Mouse (Mus musculus) midbrain, embryonic 13.5 days (tissue): ENCODE measurements around the gene Zfp112. TPM values are rescaled to one million over a fixed set of nuclear protein-coding genes. Genes with fewer than 3 reads are reported as not detected.
A peak's percentile ranks its signal among the peaks of the same experiment; 100 is the strongest.
"Not testable (repeated sequence)": the region's sequence is repeated elsewhere in the genome, so short reads cannot be mapped to it uniquely, and the experiment has no call there.

Source experiments
- ATAC-seq: fragments of 200-750 bp; cut with Nextera tagmentation; 2 replicates; pipeline ENCODE4 v1.8.0; 2017; ENCODE audit warnings: mild to moderate bottlenecking, moderate TSS enrichment, moderate library complexity
- H3K27ac ChIP-seq: fragments of 300-500 bp; sonication (generic); 2 replicates; pipeline ENCODE4 v1.5.1; 2015; ENCODE audit warnings: inconsistent platforms, mild to moderate bottlenecking, moderate library complexity
- H3K27me3 ChIP-seq: fragments of 300-500 bp; sonication (generic); 2 replicates; pipeline ENCODE4 v1.6.1; 2015; ENCODE audit warnings: mild to moderate bottlenecking, inconsistent platforms
- H3K36me3 ChIP-seq: fragments of 300-500 bp; sonication (generic); 2 replicates; pipeline ENCODE4 v1.6.1; 2015; ENCODE audit warnings: mild to moderate bottlenecking, inconsistent platforms
- H3K4me1 ChIP-seq: fragments of 300-500 bp; sonication (generic); replicated peaks from 2 replicates; pipeline ENCODE4 v1.6.1; 2015; ENCODE audit warnings: inconsistent platforms
- H3K4me2 ChIP-seq: fragments of 300-500 bp; sonication (generic); replicated peaks from 2 replicates; pipeline ENCODE4 v1.6.1; 2015; ENCODE audit warnings: moderate library complexity, mild to moderate bottlenecking, inconsistent platforms
- H3K4me3 ChIP-seq: fragments of 300-500 bp; sonication (generic); replicated peaks from 2 replicates; pipeline ENCODE4 v1.5.1; 2015; ENCODE audit warnings: mild to moderate bottlenecking, inconsistent platforms
- H3K9ac ChIP-seq: fragments of 300-500 bp; sonication (generic); replicated peaks from 2 replicates; pipeline ENCODE4 v1.6.1; 2015; ENCODE audit warnings: mild to moderate bottlenecking, inconsistent platforms
- H3K9me3 ChIP-seq: fragments of 300-500 bp; sonication (generic); 2 replicates; pipeline ENCODE4 v1.6.1; 2016; ENCODE audit warnings: mild to moderate bottlenecking, inconsistent platforms
- WGBS: fragments of 180-500 bp; shearing (Covaris S2); methylation state at CpG from one replicate; pipeline ENCODE4 v1.1.7; 2015; 5-methylcytosine and 5-hydroxymethylcytosine counted together
- polyA plus RNA-seq: library from polyadenylated mRNA; unstranded; fragments of >200 nt; fragmentation: Nextera tagmentation; extraction: Ambion mirVana; gene quantifications from 2 replicates; pipeline ENCODE4 v1.2.1, GENCODE M21; 2015

Zfp112 gene
- 9.7 and 11.3 TPM in 2 replicates for polyA plus RNA-seq

- Histone ChIP-seq H3K4me1 (peaks cover 8% of the 10 kb centered on the region), H3K36me3 (peaks cover 27% of the 10 kb centered on the region), H3K4me3 (peak within 1 kb of the TSS; percentile 72), H3K9me3 (peaks cover 18% of the 10 kb centered on the region), H3K4me2 (peak within 1 kb of the TSS; percentile 69), H3K27me3 (no peaks in the 10 kb centered on the region), H3K9ac (peak within 1 kb of the TSS; percentile 90), H3K27ac (peak within 1 kb of the TSS; percentile 56; the same call in 1 of the 2 replicates)
- ATAC-seq = peak; percentile 98
- 1% methylated on average over 23 of the region's 23 CpGs for WGBS
These were observed at the start of gene Zfp112 for GRCm38 (mm10) chr7:24112156-24112856. TSS of gene Zfp112 (plus strand) at chr7:24112314.

- WGBS = 44% methylated on average over 1 of the region's 1 CpGs
- H3K4me1 ChIP-seq, H3K36me3 ChIP-seq, H3K9ac ChIP-seq, ATAC-seq, H3K4me2 ChIP-seq, H3K27ac ChIP-seq, H3K4me3 ChIP-seq, H3K9me3 ChIP-seq, H3K27me3 ChIP-seq: not testable (repeated sequence)
These were observed 37.7 kb upstream of the Zfp112 start for GRCm38 (mm10) chr7:24074424-24074823.

GRCm38 (mm10) chr7:24081634-24082431, 30.3 kb upstream of the Zfp112 start, which contains the start of gene Zfp180:
TSS of gene Zfp180 (plus strand) at chr7:24081924.
- 16% methylated on average over 44 of the region's 44 CpGs for WGBS
- Histone ChIP-seq H3K4me3 (peak within 1 kb of the TSS; percentile 69), H3K4me2 (peak within 1 kb of the TSS; percentile 82), H3K9ac (peak within 1 kb of the TSS; percentile 73), H3K9me3 (peaks cover 6% of the 10 kb centered on the region; the same call in 1 of the 2 replicates), H3K36me3 (peaks cover 27% of the 10 kb centered on the region), H3K27ac (peak within 1 kb of the TSS; percentile 80), H3K27me3 (0 out of 2 replicates have a peak, but pooled peaks cover 3% of the 10 kb centered on the region), H3K4me1 (peaks cover 21% of the 10 kb centered on the region)
- peak; percentile 96 for ATAC-seq

- H3K9me3 ChIP-seq = peaks cover 11% of the 10 kb centered on the region; the same call in 1 of the 2 replicates
- H3K4me3 ChIP-seq = peak overlapping the region; percentile 69
- H3K27me3 ChIP-seq = 0 out of 2 replicates have a peak, but pooled peaks cover 3% of the 10 kb centered on the region
- peaks cover 21% of the 10 kb centered on the region for H3K4me1 ChIP-seq
- peak overlapping the region; percentile 80; the same call in 1 of the 2 replicates for H3K27ac ChIP-seq
- peaks cover 35% of the 10 kb centered on the region for H3K36me3 ChIP-seq
- H3K4me2 ChIP-seq = peak overlapping the region; percentile 82
- peak; percentile 46 for ATAC-seq
- 62% methylated on average over 15 of the region's 15 CpGs for WGBS
- H3K9ac ChIP-seq = peak overlapping the region; percentile 73
These were observed 29.5 kb upstream of the Zfp112 start for GRCm38 (mm10) chr7:24082457-24083235.

GRCm38 (mm10) chr7:24086871-24087270, 25.2 kb upstream of the Zfp112 start:
- 95% methylated on average over 4 of the region's 4 CpGs for WGBS
- H3K36me3 ChIP-seq = peaks cover 54% of the 10 kb centered on the region

GRCm38 (mm10) chr7:24087485-24088125, 24.5 kb upstream of the Zfp112 start:
- peaks cover 21% of the 10 kb centered on the region for H3K9me3 ChIP-seq
- WGBS = 97% methylated on average over 12 of the region's 12 CpGs
- ATAC-seq = no peak

More at GRCm38 (mm10) chr7:24086871-24087270, 25.2 kb upstream of the Zfp112 start:
- no peak overlapping the region for H3K27ac ChIP-seq
- peaks cover 19% of the 10 kb centered on the region for H3K9me3 ChIP-seq
- no peak overlapping the region for H3K4me2 ChIP-seq
- no peak overlapping the region for H3K4me3 ChIP-seq
- H3K27me3 ChIP-seq = no peaks in the 10 kb centered on the region
- H3K4me1 ChIP-seq = peaks cover 19% of the 10 kb centered on the region
- no peak for ATAC-seq
- no peak overlapping the region for H3K9ac ChIP-seq

GRCm38 (mm10) chr7:24104403-24104802, 7.7 kb upstream of the Zfp112 start:
- Histone ChIP-seq H3K4me2 (no peak overlapping the region), H3K4me3 (no peak overlapping the region), H3K9ac (no peak overlapping the region), H3K36me3 (peaks cover 100% of the 10 kb centered on the region), H3K27ac (no peak overlapping the region), H3K27me3 (no peaks in the 10 kb centered on the region), H3K9me3 (peaks cover 95% of the 10 kb centered on the region), H3K4me1 (no peaks in the 10 kb centered on the region)
- 0 out of 2 replicates have a peak, but pooled peaks have one; percentile 41 for ATAC-seq
- 93% methylated on average over 9 of the region's 9 CpGs for WGBS

More at GRCm38 (mm10) chr7:24087485-24088125, 24.5 kb upstream of the Zfp112 start:
- Histone ChIP-seq H3K9ac (no peak overlapping the region), H3K27ac (no peak overlapping the region), H3K4me1 (peaks cover 16% of the 10 kb centered on the region), H3K4me3 (no peak overlapping the region), H3K27me3 (no peaks in the 10 kb centered on the region), H3K4me2 (no peak overlapping the region), H3K36me3 (peaks cover 57% of the 10 kb centered on the region)

GRCm38 (mm10) chr7:24105144-24105703, 6.9 kb upstream of the Zfp112 start:
- Histone ChIP-seq H3K9ac (no peak overlapping the region), H3K9me3 (peaks cover 87% of the 10 kb centered on the region), H3K36me3 (peaks cover 98% of the 10 kb centered on the region), H3K4me1 (no peaks in the 10 kb centered on the region), H3K27me3 (no peaks in the 10 kb centered on the region), H3K4me2 (no peak overlapping the region), H3K27ac (no peak overlapping the region), H3K4me3 (no peak overlapping the region)
- WGBS = 96% methylated on average over 18 of the region's 18 CpGs
- no peak for ATAC-seq

- WGBS = 97% methylated on average over 7 of the region's 7 CpGs
- no peaks in the 10 kb centered on the region for H3K27me3 ChIP-seq
- H3K4me1 ChIP-seq = peaks cover 8% of the 10 kb centered on the region
- no peak overlapping the region for H3K4me3 ChIP-seq
- H3K9me3 ChIP-seq = peaks cover 32% of the 10 kb centered on the region
- H3K9ac ChIP-seq = no peak overlapping the region
- H3K27ac ChIP-seq = no peak overlapping the region
- no peak for ATAC-seq
- peaks cover 41% of the 10 kb centered on the region for H3K36me3 ChIP-seq
- H3K4me2 ChIP-seq = no peak overlapping the region
These were observed 1.3 kb upstream of the Zfp112 start for GRCm38 (mm10) chr7:24110839-24111238.

- H3K27ac ChIP-seq = no peak overlapping the region
- H3K4me3 ChIP-seq = peak overlapping the region; percentile 72
- H3K4me1 ChIP-seq = peaks cover 8% of the 10 kb centered on the region
- 4% methylated on average over 9 of the region's 9 CpGs for WGBS
- peak overlapping the region; percentile 69 for H3K4me2 ChIP-seq
- no peaks in the 10 kb centered on the region for H3K27me3 ChIP-seq
- peaks cover 23% of the 10 kb centered on the region for H3K9me3 ChIP-seq
- no peak overlapping the region for H3K9ac ChIP-seq
- H3K36me3 ChIP-seq = peaks cover 32% of the 10 kb centered on the region
- ATAC-seq = peak; percentile 82
These were observed 350 bp upstream of the Zfp112 start for GRCm38 (mm10) chr7:24111772-24112155.

- peak overlapping the region; percentile 90 for H3K9ac ChIP-seq
- peaks cover 8% of the 10 kb centered on the region for H3K4me1 ChIP-seq
- H3K27me3 ChIP-seq = no peaks in the 10 kb centered on the region
- H3K9me3 ChIP-seq = peaks cover 12% of the 10 kb centered on the region
- 0 out of 2 replicates have a peak, but pooled peaks have one; percentile 0 for ATAC-seq
- peaks cover 21% of the 10 kb centered on the region for H3K36me3 ChIP-seq
- peak overlapping the region; percentile 56; the same call in 1 of the 2 replicates for H3K27ac ChIP-seq
- 16% methylated on average over 12 of the region's 12 CpGs for WGBS
- peak overlapping the region; percentile 69 for H3K4me2 ChIP-seq
- H3K4me3 ChIP-seq = peak overlapping the region; percentile 72
These were observed 887 bp downstream of the Zfp112 start for GRCm38 (mm10) chr7:24113001-24113400.
